Mouse (Mus musculus) B cell, adult 2 months (primary cell): ENCODE measurements around the gene Reck.

Source experiments
- DNase-seq, 2 experiments: peaks; one replicate each; pipeline ENCODE4 v3.0.0; 2022

The Reck gene

DNA sequence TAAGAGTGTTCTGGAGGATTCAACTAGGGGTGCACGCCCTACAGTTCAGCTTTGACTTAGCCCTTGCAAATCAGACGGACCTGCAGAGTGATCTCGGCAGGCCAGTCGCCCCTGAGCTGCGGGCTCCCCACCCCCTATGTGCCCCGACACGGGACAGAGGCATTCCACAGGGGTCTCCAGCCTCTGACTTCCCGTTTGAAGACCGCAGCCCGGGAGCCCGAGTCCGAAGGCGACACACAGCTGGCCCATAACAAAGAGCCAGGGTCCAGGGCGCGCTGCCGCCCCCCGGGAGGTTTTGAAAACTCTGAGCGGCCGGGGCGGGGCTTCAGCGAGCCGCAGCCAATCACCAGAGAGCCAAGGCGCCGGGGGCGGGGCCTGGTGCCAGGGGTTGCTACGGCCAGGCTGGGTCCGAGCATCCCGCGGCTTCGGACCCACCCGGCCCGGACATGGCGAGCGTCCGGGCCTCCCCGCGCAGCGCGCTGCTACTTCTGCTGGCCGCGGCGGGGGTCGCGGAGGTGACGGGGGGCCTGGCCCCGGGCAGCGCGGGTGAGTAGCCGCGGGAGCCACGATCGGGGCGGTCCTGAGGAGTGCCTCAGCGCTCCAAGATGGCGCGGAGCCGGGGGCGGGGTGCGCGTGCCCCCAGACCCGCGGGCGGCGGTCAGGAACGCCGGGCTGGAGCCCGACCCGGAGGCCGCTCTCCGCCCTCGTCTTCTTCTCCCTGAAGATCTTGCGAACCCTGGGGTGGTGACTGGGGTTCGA is at the start of gene Reck:
TSS of gene Reck (plus strand) at position 371 of the 759 bp plus-strand sequence.
- DNase-seq: peak; percentile 69 to 78

DNA sequence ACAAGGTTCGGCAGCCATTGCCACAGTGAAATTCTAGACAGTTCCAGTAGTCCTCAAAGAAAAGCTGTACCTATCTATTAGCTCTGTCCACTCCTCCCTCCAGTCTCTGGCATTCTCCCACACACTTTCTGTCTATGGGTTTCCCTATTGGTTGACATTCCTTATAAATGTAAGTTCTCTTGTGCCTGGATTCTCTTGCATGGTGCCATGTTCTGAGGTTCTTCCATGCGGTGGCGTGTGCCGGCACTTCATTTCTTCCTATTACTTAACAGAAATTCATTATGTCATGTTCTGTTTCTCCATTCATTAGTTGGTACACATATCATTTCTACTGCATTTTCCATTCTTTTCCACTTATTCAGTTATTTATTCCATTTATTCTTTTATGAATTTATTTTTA is 46.5 kb upstream of the Reck start:
- no peak for DNase-seq

GRCm38 (mm10) chr4:43832031-43832430 is 43.3 kb upstream of the Reck start:
- no peak for DNase-seq

- no peak for DNase-seq
Measured at GRCm38 (mm10) chr4:43833752-43834151, 41.6 kb upstream of the Reck start.

GRCm38 (mm10) chr4:43834749-43835148 is 40.6 kb upstream of the Reck start:
- no peak for DNase-seq

DNA sequence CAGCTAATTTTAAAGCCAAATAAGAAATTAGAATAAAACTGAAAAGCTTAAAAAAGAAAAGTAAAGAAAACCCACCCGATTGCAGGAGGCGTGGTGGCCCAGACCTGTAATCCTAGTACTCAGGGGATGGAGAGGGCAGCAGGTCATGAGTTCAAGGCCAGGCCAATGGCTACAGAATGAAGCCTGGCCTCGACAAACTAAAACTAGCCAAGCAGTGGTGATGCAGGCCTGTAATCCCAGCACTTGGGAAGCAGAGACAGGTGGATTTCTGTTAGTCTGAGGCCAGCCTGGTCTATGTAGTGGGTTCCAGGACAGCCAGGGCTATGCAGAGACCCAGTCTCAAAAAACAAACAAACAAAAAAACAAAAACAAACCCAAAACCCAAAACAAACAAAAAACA is 37.0 kb upstream of the Reck start:
- DNase-seq: no peak

- no peak for DNase-seq
Measured at GRCm38 (mm10) chr4:43840101-43840500, 35.2 kb upstream of the Reck start, which contains the start of gene Olfr157. Gene Olfr157, minus strand, starts transcription at chr4:43840201.

DNA sequence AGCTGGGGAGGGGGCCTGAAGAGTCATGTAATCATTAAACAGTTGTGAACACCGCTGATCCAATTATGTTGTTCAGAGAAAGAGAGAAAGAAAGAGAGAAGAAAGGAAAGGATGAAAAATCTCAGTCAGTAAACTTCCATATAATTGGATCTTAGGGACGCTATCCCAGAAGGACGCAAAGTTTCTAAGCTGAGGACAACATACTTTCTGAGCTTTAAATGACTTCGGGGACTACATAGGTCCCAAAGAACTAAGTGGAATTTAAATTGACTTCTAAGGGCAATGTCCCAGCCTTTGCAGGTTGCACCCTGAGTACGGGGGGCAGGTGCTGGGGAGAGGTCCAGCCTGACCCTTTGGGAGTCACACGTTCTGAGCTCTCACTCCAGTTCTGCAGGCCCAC is 24.1 kb upstream of the Reck start, which contains the start of gene Olfr155:
TSS of gene Olfr155 (plus strand) at position 301 of the 400 bp plus-strand sequence.
- no peak for DNase-seq

DNA sequence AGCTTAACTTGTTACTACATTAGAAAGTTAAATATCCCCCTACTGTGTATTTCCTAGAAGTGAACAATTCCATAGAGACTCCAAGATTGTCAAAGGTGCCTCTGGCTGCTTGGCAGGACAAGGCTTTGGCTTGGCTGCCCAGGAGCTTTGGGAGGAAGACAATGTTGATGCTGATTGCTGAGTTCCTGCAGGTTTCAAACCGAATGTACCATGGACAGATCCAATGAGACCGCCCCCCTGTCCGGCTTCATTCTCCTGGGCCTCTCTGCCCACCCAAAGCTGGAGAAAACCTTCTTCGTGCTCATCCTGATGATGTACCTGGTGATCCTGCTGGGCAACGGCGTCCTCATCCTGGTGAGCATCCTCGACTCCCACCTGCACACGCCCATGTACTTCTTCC is 21.2 kb upstream of the Reck start:
- DNase-seq: no peak

DNA sequence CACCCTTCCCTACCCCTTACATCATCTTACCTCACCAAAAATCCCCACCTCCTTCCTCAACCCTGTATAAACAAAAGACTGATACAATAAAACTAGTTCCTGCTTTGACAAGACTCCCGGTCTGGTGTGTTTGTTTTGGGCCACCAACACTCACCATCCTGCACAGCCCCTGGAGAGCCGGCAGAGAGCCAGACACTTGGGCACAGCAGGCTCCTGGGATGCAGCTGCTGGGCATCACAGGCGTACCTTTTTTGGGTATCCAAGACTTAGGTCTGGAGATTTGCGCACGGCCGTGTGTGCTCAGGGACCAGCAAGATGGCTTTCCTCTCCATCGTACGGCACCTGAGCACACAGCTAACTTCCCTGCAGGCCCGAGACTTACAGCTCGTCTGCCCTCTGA is 15.4 kb upstream of the Reck start:
- DNase-seq: no peak

GRCm38 (mm10) chr4:43860744-43861519 is 14.4 kb upstream of the Reck start:
- peak; percentile 45 to 59 for DNase-seq

DNA sequence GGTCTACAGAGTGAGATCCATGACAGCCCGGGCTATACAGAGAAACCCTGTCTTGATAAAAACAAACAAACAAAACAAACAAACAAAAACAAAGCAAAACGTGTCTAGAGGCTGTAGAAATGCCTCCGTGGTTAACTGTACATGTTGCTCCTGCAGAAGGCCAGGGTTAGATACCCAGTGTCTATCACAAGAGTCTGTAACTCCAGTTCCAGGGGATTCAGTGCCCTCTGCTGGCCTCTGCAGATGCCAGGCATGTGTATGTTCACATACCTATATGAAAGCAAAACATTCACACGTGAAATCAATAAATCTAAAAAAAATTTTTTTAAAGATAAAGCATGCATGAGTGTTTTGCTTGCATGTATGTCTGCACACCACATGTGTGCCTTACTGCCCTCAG is 12.0 kb upstream of the Reck start:
- DNase-seq: no peak

GRCm38 (mm10) chr4:43869821-43870220 is 5.5 kb upstream of the Reck start:
- no peak for DNase-seq

- no peak for DNase-seq
Measured at GRCm38 (mm10) chr4:43874501-43874900, 829 bp upstream of the Reck start.

DNA sequence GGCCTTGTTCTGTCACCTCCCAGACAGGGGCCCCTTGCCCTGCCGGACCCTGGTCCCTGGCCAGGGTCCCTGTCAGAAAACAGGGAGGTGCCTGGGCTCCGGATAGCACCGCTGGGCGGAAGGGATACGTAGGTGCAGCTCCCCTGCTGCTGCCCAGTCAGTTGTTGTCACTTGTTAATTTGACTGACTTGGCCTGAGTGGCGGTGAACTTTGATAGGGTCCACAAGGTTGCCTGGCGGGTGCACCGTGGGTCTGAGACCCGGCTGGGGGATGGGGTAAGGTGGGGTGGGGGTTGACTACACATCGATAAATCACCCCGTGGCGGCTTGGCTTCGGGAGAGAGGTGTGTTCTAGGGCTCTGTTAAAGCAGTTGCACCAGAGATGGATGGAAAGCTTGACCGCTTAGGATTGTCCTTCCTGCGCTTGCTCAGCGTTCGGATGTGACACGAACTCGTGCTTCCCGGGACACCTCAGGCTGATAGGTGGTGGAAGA is 635 bp downstream of the Reck start:
- peak in 1 of 2 experiments; percentile 9 for DNase-seq

GRCm38 (mm10) chr4:43877230-43877629 is 1.9 kb downstream of the Reck start:
- no peak for DNase-seq

DNA sequence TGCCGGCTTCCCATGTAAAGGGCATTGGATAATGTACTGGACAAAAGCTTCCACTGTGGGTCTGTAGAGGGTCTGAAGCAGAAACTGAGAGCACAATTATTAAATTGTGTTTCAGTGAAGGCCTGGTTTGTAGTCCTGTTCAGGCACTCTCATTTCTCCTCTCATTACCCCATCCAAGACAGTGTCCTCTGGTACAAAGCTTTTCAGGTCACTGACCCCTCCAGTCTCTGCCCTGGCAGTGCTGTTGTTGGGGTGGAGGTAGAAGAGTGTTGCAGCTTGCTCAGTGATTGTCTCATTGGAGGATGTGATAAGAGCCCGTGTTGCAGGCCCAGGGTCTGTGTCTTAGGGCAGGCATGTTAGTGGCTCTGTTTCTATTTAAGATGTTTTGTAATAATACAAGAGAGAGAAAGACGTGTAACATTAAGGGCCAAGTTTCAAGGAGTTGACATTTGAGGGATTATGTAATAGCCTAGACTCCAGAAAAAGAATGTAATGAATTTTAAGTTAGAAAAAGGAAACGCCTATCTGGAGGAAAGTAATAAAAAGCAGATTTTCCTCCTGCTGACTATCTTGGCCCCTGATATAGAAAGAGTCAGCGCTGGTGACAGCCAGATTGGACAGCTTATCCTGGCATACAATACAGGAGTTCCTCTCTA is 2.9 kb downstream of the Reck start:
- no peak for DNase-seq

GRCm38 (mm10) chr4:43879566-43879965 is 4.2 kb downstream of the Reck start:
- DNase-seq: no peak

DNA sequence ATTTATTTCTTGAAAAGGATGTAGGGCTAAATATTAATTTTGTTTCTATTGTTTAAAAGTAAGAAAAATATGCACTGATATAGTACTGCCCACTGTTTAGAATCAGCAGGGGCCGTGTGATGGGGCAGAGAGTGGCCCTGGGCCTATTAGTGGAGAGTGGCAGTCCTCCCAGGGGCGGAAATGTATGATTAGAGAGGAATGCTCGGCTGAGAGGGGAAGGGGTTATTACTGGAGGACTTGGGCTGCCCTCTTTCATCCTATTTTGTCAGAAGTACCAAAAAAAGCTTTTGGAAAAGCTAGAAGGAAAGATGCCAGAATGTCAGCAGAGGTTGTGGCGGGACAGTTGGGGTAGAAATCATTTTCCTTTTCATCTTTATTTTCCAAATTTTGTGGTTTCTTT is 8.9 kb downstream of the Reck start:
- DNase-seq: no peak

- no peak for DNase-seq
Measured at GRCm38 (mm10) chr4:43891247-43891646, 15.9 kb downstream of the Reck start.

DNA sequence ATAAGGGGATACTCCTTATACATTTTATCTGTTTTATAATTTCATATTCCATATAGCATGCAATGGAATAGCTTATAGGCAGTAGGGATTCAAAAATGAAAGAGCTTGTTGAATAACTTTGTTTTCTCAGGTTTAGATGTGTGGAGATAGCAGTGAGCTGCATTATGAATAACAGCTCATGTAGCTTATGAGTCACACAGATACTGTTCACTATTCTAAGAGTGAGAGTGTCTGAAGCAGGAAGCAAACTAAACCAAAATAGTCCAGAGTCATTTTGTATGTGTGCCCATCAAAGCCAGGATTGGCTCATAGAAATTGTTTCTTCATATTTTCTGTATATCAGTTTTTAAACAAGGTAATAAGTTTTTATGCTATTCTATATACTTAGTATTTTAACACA is 21.9 kb downstream of the Reck start:
- no peak for DNase-seq

- peak; percentile 39 to 44 for DNase-seq
Measured at GRCm38 (mm10) chr4:43899197-43899596, 23.9 kb downstream of the Reck start.

DNA sequence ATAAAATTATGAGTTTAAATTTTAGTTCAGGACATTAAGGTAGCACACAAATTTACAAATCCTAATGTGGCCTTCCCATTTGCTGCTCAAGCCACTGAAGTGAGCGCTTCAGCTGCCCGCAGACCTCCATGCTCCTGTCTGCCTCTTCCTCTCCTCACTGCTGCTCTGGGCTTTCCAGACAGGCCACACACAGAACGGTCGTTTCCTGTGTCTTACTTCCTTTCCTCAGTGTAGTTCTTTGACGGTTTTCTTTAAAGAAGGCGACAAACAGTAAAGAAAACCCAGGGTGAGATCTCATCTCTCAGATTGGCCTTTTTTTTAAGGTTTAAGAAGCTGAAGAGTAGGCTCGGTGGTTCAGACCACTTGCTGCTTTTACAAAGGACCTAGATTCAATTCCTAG is 28.4 kb downstream of the Reck start:
- DNase-seq: no peak
